Mouse (Mus musculus) erythroblast, embryonic 14.5 days (primary cell): ENCODE results near the gene Pde4b.

Experiments used
- GATA1 ChIP-seq: IDR thresholded peaks from 2 replicates; pipeline ENCODE4 v1.6.1; 2012; ENCODE audit warnings: low read length, inconsistent platforms, mixed read lengths
- TAL1 ChIP-seq: IDR thresholded peaks from 3 replicates; pipeline ENCODE4 v1.6.1; 2012; ENCODE audit warnings: low read length, inconsistent platforms, mixed read lengths

GRCm38 (mm10) chr4:102087091-102087565 is at the start of gene Pde4b:
- TF ChIP-seq TAL1 (no peak), GATA1 (no peak)
